Mouse (Mus musculus) kidney, postnatal 0 days (tissue): ENCODE measurements around the gene Dab2. TPM values are rescaled to one million over a fixed set of nuclear protein-coding genes. Genes with fewer than 3 reads are reported as not detected.
A peak's percentile ranks its signal among the peaks of the same experiment; 100 is the strongest.

Experiments used
- ATAC-seq: fragments of 200-750 bp; cut with Nextera tagmentation; replicated peaks from 2 replicates; pipeline ENCODE4 v1.8.0; 2017; ENCODE audit warnings: low read depth, moderate number of reproducible peaks, moderate TSS enrichment, moderate library complexity; ENCODE audit not compliant: low FRiP score
- DNase-seq: peaks from one replicate; pipeline ENCODE4 v3.0.0-alpha.2; 2016; ENCODE audit warnings: low spot score
- H3K27ac ChIP-seq: fragments of 300-500 bp; sonication (generic); 2 replicates; pipeline ENCODE4 v1.5.1; 2014; ENCODE audit warnings: mild to moderate bottlenecking
- H3K27me3 ChIP-seq: fragments of 300-500 bp; sonication (generic); 2 replicates; pipeline ENCODE4 v1.6.1; 2014; ENCODE audit warnings: low read length, mixed read lengths; ENCODE audit not compliant: insufficient read depth
- H3K36me3 ChIP-seq: fragments of 300-500 bp; sonication (generic); 2 replicates; pipeline ENCODE4 v1.6.1; 2014; ENCODE audit warnings: low read length, mixed read lengths; ENCODE audit not compliant: insufficient read depth
- H3K4me1 ChIP-seq: fragments of 300-500 bp; sonication (generic); replicated peaks from 2 replicates; pipeline ENCODE4 v1.6.1; 2014; ENCODE audit warnings: antibody characterized with exemption, low read length, mixed read lengths; ENCODE audit not compliant: insufficient read depth
- H3K4me2 ChIP-seq: fragments of 300-500 bp; sonication (generic); 2 replicates; pipeline ENCODE4 v1.6.1; 2014; ENCODE audit warnings: mild to moderate bottlenecking, low read length, moderate library complexity, mixed read lengths
- H3K4me3 ChIP-seq: fragments of 300-500 bp; sonication (generic); replicated peaks from 2 replicates; pipeline ENCODE4 v1.5.1; 2014; ENCODE audit warnings: low read depth, low read length
- H3K9ac ChIP-seq: fragments of 300-500 bp; sonication (generic); 2 replicates; pipeline ENCODE4 v1.6.1; 2014; ENCODE audit warnings: low read depth, low read length
- H3K9me3 ChIP-seq: fragments of 300-500 bp; sonication (generic); replicated peaks from 2 replicates; pipeline ENCODE4 v1.6.1; 2016; ENCODE audit warnings: low read length, inconsistent platforms, mixed read lengths
- CTCF ChIP-seq: IDR thresholded peaks from 2 replicates; pipeline ENCODE4 v1.5.1; 2016; ENCODE audit warnings: antibody characterized with exemption, low read depth, mild to moderate bottlenecking, moderate library complexity
- WGBS: fragments of 180-500 bp; shearing (Covaris S2); extraction: QIAGEN DNeasy Blood & Tissue Kit; methylation state at CpG from one replicate; pipeline ENCODE4 v1.1.7; 2014; 5-methylcytosine and 5-hydroxymethylcytosine counted together
- polyA plus RNA-seq: library from polyadenylated mRNA; unstranded; fragments of >200 nt; fragmentation: Nextera tagmentation; extraction: Ambion mirVana; gene quantifications from 2 replicates; pipeline ENCODE4 v1.2.1, GENCODE M21; 2015

The Dab2 gene
- polyA plus RNA-seq, 1 experiment from 2014 or later = 94.5 TPM

DNA sequence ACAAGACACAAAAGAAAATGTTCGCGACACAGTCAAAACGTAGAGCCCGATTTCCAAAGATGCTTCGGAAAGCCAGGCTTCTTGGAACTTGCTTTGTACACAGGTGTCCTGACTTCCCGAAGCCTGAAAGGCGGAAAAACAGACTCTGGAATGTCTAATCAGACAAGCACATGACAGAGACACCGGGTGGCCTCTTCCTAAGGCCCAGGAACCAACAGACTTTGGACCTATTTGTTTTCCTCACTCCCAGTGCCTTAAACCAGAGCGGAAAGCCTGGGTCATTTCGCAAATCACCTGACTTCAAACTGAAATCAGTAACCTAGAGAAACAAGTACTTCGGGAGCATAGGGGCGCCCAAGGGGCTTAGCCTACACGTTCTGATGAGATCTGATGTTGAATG is 75.4 kb downstream of the Dab2 start:
- no peak for TF ChIP-seq CTCF
- 76% methylated on average over 13 of the region's 13 CpGs for WGBS
- ATAC-seq (peak; percentile 80), DNase-seq (no peak)
- Histone ChIP-seq H3K36me3 (no peaks in the 10 kb centered on the region), H3K4me1 (no peaks in the 10 kb centered on the region), H3K27ac (no peak overlapping the region), H3K9ac (no peak overlapping the region), H3K27me3 (no peaks in the 10 kb centered on the region), H3K9me3 (no peaks in the 10 kb centered on the region), H3K4me2 (no peak overlapping the region), H3K4me3 (no peak overlapping the region)

DNA sequence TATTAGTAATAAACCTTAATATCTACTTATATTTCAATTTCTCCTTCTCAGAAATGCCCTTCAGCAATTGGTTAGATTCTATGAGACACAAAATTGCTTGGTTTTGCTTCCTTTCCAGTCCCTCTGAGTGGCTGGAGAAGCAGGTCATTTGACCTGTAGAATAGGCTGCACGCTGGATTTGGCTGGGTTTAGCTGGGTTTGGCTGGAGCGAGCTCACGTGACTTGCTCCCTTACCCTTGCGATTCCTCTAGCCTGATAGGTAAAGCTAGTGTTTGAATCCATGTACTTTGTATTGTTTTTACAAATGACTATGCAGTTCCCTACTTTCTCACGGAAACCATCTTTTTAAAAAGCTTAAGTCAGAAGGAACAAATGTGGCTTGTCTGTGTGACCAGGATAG is 76.4 kb downstream of the Dab2 start:
- no peaks in the 10 kb centered on the region for H3K4me1 ChIP-seq
- ATAC-seq (no peak), DNase-seq (no peak)
- H3K36me3 ChIP-seq = no peaks in the 10 kb centered on the region
- no peak overlapping the region for H3K27ac ChIP-seq
- no peaks in the 10 kb centered on the region for H3K9me3 ChIP-seq
- no peaks in the 10 kb centered on the region for H3K27me3 ChIP-seq
- WGBS = 72% methylated on average over 5 of the region's 5 CpGs
- TF ChIP-seq CTCF = no peak
- no peak overlapping the region for H3K4me3 ChIP-seq
- no peak overlapping the region for H3K9ac ChIP-seq
- H3K4me2 ChIP-seq = no peak overlapping the region

DNA sequence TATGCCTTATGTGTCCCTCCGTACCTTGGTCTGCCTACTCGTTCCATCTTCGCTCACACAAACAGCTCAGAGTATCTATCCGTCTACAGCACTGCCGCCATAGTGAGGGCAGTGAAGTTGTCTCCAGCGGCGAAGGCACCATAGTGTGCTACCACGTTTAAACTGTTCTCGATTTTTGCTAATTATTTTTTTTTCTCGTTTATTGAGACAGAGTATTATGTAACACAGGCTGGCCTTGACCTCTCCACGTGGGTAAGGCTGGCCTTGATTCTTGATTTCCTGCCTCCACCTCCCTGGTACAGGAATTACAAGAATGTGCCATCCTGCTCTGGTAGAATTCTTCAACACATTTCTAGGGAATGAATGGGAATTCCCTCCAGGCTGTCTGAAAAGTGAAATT is 77.2 kb downstream of the Dab2 start:
- no peak for TF ChIP-seq CTCF
- ATAC-seq = no peak
- Histone ChIP-seq H3K4me1 (no peaks in the 10 kb centered on the region), H3K36me3 (no peaks in the 10 kb centered on the region), H3K9ac (no peak overlapping the region), H3K4me3 (no peak overlapping the region), H3K4me2 (no peak overlapping the region), H3K27ac (no peak overlapping the region), H3K27me3 (no peaks in the 10 kb centered on the region), H3K9me3 (no peaks in the 10 kb centered on the region)
- 77% methylated on average over 11 of the region's 11 CpGs for WGBS
- no peak for DNase-seq

DNA sequence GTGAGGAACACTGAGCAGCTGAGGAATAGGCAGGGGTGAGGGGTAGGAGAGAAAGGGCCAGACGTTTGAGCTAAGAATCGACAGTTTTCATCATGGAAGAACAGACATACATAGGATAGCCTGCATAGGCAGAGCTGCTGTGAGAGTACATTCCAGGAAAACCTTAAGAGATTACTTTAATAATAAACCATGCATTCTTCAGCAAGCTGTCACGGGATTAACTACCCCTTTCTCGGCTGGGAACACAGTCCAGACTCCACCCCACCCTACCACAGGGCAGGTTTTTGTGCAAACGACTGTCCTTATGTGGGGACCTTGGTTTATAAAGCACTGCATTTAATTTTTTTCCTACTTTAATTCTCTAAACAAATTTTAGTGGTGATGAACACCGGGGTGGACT is 84.4 kb downstream of the Dab2 start:
- Histone ChIP-seq H3K4me2 (peak overlapping the region; percentile 29), H3K4me1 (peaks cover 5% of the 10 kb centered on the region), H3K4me3 (no peak overlapping the region), H3K36me3 (no peaks in the 10 kb centered on the region), H3K27me3 (no peaks in the 10 kb centered on the region), H3K9me3 (no peaks in the 10 kb centered on the region), H3K9ac (no peak overlapping the region), H3K27ac (peak overlapping the region; percentile 16; the same call in 1 of the 2 replicates)
- 30% methylated on average over 6 of the region's 6 CpGs for WGBS
- ATAC-seq (no peak), DNase-seq (peak; percentile 33)
- TF ChIP-seq CTCF = no peak

DNA sequence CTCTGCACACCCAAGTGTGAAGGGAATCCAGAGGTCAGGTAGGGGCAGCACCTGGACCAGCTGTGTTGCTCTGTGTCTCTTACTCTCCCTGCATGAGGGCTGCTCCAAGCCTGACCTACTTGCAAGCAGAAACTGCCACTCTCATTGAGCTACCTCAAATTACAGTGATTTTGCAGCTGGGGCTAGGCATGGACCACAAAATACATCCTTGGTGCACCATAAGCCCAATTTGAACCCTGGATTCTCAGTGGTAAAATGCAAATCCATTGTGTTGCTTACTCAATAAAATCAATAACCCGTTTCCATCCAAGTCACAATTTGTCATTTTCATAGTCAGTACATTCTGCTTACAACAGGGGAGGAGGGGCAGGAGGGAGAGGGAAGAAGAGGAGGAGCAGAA is 85.7 kb downstream of the Dab2 start:
- H3K4me3 ChIP-seq = no peak overlapping the region
- H3K9ac ChIP-seq = no peak overlapping the region
- H3K9me3 ChIP-seq = no peaks in the 10 kb centered on the region
- H3K27ac ChIP-seq = no peak overlapping the region
- peaks cover 5% of the 10 kb centered on the region for H3K4me1 ChIP-seq
- TF ChIP-seq CTCF = no peak
- 26% methylated on average over 1 of the region's 1 CpGs for WGBS
- H3K4me2 ChIP-seq = no peak overlapping the region
- DNase-seq (no peak), ATAC-seq (no peak)
- no peaks in the 10 kb centered on the region for H3K36me3 ChIP-seq
- no peaks in the 10 kb centered on the region for H3K27me3 ChIP-seq

DNA sequence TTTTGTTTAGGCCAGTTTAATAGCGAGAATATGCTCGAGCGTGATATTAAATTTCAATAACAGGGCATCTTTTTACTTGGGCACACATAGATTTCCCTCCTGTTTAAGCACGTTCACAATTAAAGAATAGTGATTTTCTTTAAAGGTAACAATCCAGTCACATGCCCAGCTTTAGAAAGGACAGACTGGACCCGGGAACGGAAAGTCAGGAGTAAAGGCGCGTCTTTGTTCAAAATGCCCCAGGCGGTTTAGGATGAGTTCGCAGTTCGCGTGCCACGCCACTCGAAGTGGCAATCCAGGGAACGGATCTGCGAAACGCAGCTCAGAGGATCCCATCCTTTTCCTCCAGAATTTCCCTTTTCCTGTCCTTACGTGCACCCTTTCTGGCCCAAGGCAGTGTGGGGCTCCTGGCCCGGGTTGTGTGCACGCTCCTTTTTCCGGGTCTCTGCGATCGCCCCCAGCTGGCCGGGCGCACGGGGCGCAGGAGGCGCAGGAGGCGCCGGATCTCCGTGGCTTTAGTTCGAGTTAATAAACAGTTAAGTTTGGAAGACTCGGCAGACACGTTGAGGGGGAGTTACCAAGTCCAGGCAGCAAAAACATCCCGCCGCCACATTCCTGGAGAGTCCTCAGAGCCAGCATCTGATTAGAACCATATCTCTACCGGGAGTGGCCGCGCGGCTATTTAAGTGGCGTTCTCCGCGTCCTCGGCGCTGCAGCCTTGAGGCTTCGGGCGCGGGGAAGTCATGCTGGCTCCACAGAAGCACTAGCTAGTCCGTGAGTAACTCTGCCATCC is 86.8 kb downstream of the Dab2 start:
- H3K36me3 ChIP-seq = no peaks in the 10 kb centered on the region
- ATAC-seq (peak; percentile 95), DNase-seq (peak; percentile 98)
- H3K9ac ChIP-seq = peak overlapping the region; percentile 49; the same call in 1 of the 2 replicates
- peak overlapping the region; percentile 49 for H3K4me3 ChIP-seq
- H3K27me3 ChIP-seq = no peaks in the 10 kb centered on the region
- WGBS = 3% methylated on average over 49 of the region's 49 CpGs
- peaks cover 5% of the 10 kb centered on the region for H3K4me1 ChIP-seq
- peak overlapping the region; percentile 78 for H3K27ac ChIP-seq
- TF ChIP-seq CTCF = peak; percentile 76
- H3K9me3 ChIP-seq = no peaks in the 10 kb centered on the region
- H3K4me2 ChIP-seq = peak overlapping the region; percentile 70
